Mouse (Mus musculus): ENCODE measurements at regions not wholly inside any gene's neighbourhood (a gene's known extent, or its start where the extent isn't known, plus 50 kb on each side); places are given as distances from the start of the nearest gene placed in this dataset.

DNA sequence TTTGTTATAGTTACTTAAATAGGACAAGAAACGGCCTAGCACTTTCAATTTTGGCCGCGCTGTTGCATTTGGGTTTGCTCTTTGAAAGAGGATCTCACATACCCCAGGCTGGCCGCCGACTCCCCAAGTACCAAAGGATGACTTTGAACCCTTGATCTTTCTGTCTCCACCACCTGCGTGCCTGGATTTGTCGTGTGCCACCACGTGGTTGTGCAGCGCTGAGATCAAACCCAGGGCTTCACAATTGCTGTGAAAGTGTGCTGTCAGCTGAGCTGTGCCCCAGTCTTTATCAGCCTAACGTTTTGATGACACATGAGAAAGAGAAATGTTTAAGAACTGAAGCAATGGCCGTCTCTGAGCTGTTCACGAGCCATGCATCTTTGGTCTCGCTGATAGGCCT, 67.0 kb upstream of the Trp53i11 start:
- Histone ChIP-seq H3K4me2 (ENCODE audit: low read length) (no peak overlapping the region), H3K36me3 (ENCODE audit: control insufficient read depth, insufficient read depth, low read length) (no peaks in the 10 kb centered on the region), H3K27ac (ENCODE audit: low read depth, low read length) (no peak overlapping the region), H3K4me1 (ENCODE audit: control insufficient read depth, insufficient read depth, low read depth, low read length) (peaks cover 15% of the 10 kb centered on the region), H3K9ac (ENCODE audit: low read depth, low read length) (no peak overlapping the region), H3K4me3 (ENCODE audit: low read length) (no peak overlapping the region), H3K9me3 (ENCODE audit: control insufficient read depth, low read length) (no peaks in the 10 kb centered on the region), H3K27me3 (replicated peaks; ENCODE audit: control insufficient read depth, insufficient read depth, low read length) (no peaks in the 10 kb centered on the region)
- no peak for ATAC-seq
- 80% methylated on average over 13 of the region's 13 CpGs for WGBS

DNA sequence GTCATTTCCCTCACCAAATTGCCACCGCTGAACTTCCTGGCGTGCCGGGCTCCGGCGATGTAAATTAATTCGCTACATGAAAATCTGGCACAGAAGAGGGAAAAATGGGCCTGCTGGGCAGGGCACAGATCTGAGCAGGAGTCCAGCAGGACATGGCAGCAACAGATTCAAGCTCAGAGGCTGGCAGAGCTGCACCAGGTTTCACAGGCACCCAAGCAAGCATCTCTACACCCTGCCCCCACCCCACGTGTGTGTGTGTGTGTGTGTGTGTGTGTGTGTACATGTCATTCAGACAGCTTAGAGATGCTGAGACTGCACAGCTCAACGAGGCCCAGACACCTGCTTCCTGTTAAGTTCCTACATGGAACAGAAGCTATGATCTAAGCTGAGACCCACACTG, 68.3 kb upstream of the Trp53i11 start:
- Histone ChIP-seq H3K9me3 (ENCODE audit: control insufficient read depth, low read length) (no peaks in the 10 kb centered on the region), H3K4me3 (ENCODE audit: low read length) (no peak overlapping the region), H3K36me3 (ENCODE audit: control insufficient read depth, insufficient read depth, low read length) (no peaks in the 10 kb centered on the region), H3K4me2 (ENCODE audit: low read length) (no peak overlapping the region), H3K27ac (ENCODE audit: low read depth, low read length) (no peak overlapping the region), H3K4me1 (ENCODE audit: control insufficient read depth, insufficient read depth, low read depth, low read length) (peaks cover 15% of the 10 kb centered on the region), H3K27me3 (replicated peaks; ENCODE audit: control insufficient read depth, insufficient read depth, low read length) (no peaks in the 10 kb centered on the region), H3K9ac (ENCODE audit: low read depth, low read length) (no peak overlapping the region)
- WGBS: 43% methylated on average over 8 of the region's 8 CpGs
- no peak; the same call in 1 of the 2 replicates for ATAC-seq

DNA sequence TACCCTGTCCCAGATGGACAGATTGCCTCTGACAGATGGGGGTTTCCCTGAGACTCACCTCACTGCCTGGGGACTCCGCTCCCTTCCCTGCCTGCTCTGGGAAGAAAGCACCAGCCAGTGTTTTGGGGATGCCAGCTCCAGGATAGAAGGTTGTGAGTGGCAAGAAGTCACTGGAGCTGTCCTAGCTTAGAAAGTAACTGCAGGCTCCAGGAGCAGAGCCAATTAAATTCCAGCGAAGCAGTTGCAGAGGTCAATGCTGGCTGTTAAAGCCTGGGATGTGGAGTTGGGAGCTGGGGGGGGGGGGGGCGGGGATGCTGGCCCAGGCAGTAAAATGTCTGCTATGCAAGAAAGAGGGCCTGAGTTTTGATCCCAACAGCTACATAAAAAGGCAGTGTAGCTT, 69.3 kb upstream of the Prdm11 start:
- Histone ChIP-seq H3K27me3 (replicated peaks; ENCODE audit: control insufficient read depth, insufficient read depth, low read length) (no peaks in the 10 kb centered on the region), H3K9ac (ENCODE audit: low read depth, low read length) (no peak overlapping the region), H3K36me3 (ENCODE audit: control insufficient read depth, insufficient read depth, low read length) (no peaks in the 10 kb centered on the region), H3K4me2 (ENCODE audit: low read length) (no peak overlapping the region), H3K9me3 (ENCODE audit: control insufficient read depth, low read length) (no peaks in the 10 kb centered on the region), H3K4me1 (ENCODE audit: control insufficient read depth, insufficient read depth, low read depth, low read length) (peaks cover 8% of the 10 kb centered on the region; the same call in 1 of the 2 replicates), H3K27ac (ENCODE audit: low read depth, low read length) (no peak overlapping the region), H3K4me3 (ENCODE audit: low read length) (no peak overlapping the region)
- 46% methylated on average over 2 of the region's 3 CpGs for WGBS
- no peak for ATAC-seq

DNA sequence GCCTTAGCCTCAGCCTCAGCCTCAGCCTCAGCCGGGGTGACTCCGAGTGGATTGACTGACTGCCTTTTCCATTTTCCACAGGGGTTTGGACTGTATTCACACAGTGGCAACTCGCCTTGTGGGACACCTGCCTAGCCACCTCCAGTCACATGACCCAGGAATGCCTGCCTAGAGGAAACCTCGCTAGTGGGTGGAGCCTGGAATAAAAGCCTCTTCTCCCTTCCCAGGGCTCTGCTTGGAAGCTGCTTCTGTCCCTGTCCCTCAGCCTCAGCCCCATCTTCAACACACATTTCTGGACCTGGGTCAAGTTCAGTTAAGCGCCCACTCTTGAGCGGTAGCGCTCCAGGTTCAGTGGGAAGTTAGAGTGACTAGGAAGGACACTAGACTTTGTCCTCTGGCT, 68.0 kb upstream of the Prdm11 start:
- ATAC-seq: no peak
- Histone ChIP-seq H3K4me2 (ENCODE audit: low read length) (no peak overlapping the region), H3K9me3 (ENCODE audit: control insufficient read depth, low read length) (no peaks in the 10 kb centered on the region), H3K9ac (ENCODE audit: low read depth, low read length) (no peak overlapping the region), H3K27ac (ENCODE audit: low read depth, low read length) (no peak overlapping the region), H3K4me1 (ENCODE audit: control insufficient read depth, insufficient read depth, low read depth, low read length) (0 out of 2 replicates have a peak, but pooled peaks cover under 1% of the 10 kb centered on the region), H3K27me3 (replicated peaks; ENCODE audit: control insufficient read depth, insufficient read depth, low read length) (no peaks in the 10 kb centered on the region), H3K4me3 (ENCODE audit: low read length) (no peak overlapping the region), H3K36me3 (ENCODE audit: control insufficient read depth, insufficient read depth, low read length) (no peaks in the 10 kb centered on the region)
- 78% methylated on average over 7 of the region's 7 CpGs for WGBS

DNA sequence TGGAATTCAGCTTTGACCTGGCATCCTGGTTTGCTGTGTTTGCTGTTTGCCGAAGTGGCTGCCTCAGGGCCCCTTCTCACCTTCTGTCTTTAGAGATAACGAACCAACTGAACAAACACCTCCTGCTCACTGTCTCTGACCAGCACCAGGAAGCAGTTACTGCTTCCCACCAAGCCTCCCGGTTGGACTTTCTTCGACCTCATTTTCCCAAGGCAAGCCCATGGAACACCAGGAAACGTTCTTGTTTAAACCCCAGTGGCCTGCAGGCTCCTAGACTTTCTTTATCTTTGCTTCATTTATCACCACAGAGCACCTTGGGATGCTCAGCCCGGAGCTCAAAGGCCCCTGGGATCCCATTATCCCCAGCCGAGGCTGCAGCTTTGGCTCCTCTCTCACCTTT, 66.4 kb upstream of the Prdm11 start:
- Histone ChIP-seq H3K9me3 (ENCODE audit: control insufficient read depth, low read length) (no peaks in the 10 kb centered on the region), H3K9ac (ENCODE audit: low read depth, low read length) (no peak overlapping the region), H3K36me3 (ENCODE audit: control insufficient read depth, insufficient read depth, low read length) (no peaks in the 10 kb centered on the region), H3K4me2 (ENCODE audit: low read length) (no peak overlapping the region), H3K27me3 (replicated peaks; ENCODE audit: control insufficient read depth, insufficient read depth, low read length) (no peaks in the 10 kb centered on the region), H3K4me3 (ENCODE audit: low read length) (no peak overlapping the region), H3K27ac (ENCODE audit: low read depth, low read length) (no peak overlapping the region), H3K4me1 (ENCODE audit: control insufficient read depth, insufficient read depth, low read depth, low read length) (no peaks in the 10 kb centered on the region)
- ATAC-seq: no peak
- WGBS: 53% methylated on average over 7 of the region's 7 CpGs

DNA sequence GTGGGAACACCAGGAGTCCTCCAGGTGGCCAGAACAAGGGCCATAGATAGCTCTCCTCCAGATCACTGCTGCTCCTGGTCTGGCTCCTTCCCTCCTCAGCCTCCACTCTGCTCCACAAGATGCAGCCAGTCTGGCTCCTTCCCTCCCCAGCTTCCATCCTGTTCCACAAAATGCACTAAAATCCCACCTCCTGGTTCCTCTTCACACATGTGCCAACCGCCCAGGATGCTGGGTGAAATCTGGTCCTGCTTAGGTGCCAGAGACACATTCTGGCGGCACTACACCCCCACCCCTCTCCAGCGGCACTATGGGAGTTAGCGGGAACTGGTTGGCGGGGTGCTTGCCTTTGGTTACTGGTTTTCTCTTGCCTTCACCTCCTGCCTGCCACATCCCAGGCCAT, 64.9 kb upstream of the Prdm11 start:
- Histone ChIP-seq H3K9ac (ENCODE audit: low read depth, low read length) (no peak overlapping the region), H3K27me3 (replicated peaks; ENCODE audit: control insufficient read depth, insufficient read depth, low read length) (no peaks in the 10 kb centered on the region), H3K4me2 (ENCODE audit: low read length) (no peak overlapping the region), H3K4me3 (ENCODE audit: low read length) (no peak overlapping the region), H3K4me1 (ENCODE audit: control insufficient read depth, insufficient read depth, low read depth, low read length) (no peaks in the 10 kb centered on the region), H3K9me3 (ENCODE audit: control insufficient read depth, low read length) (no peaks in the 10 kb centered on the region), H3K36me3 (ENCODE audit: control insufficient read depth, insufficient read depth, low read length) (no peaks in the 10 kb centered on the region), H3K27ac (ENCODE audit: low read depth, low read length) (no peak overlapping the region)
- ATAC-seq: no peak
- 87% methylated on average over 5 of the region's 5 CpGs for WGBS

DNA sequence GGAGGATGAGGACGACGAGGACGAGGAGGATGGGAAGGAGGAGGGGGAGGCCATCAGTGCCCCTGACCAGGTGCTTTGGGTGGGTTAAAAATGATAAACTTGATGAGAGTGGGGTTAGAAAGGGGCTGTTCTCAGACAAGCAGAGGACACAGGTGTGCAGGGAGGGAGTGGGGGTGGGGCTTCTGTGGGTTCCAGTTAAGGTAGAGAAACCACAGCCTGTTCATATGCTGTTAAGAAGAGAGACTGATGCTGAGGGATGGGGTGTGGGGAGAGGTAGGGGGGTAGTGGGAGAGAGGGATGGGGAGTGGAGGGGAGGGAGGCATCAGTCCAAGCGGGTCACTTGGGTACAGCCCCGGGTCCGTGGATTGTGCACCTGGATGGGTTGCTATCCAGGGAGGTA, 60.6 kb upstream of the Prdm11 start:
- H3K9me3 ChIP-seq (ENCODE audit: control insufficient read depth, low read length): no peaks in the 10 kb centered on the region
- H3K27ac ChIP-seq (ENCODE audit: low read depth, low read length): no peak overlapping the region
- no peak overlapping the region for H3K9ac ChIP-seq (ENCODE audit: low read depth, low read length)
- H3K4me3 ChIP-seq (ENCODE audit: low read length): no peak overlapping the region
- H3K4me1 ChIP-seq (ENCODE audit: control insufficient read depth, insufficient read depth, low read depth, low read length): no peaks in the 10 kb centered on the region
- no peak for ATAC-seq
- H3K27me3 ChIP-seq (replicated peaks; ENCODE audit: control insufficient read depth, insufficient read depth, low read length): no peaks in the 10 kb centered on the region
- WGBS: 64% methylated on average over 6 of the region's 6 CpGs
- no peaks in the 10 kb centered on the region for H3K36me3 ChIP-seq (ENCODE audit: control insufficient read depth, insufficient read depth, low read length)
- H3K4me2 ChIP-seq (ENCODE audit: low read length): no peak overlapping the region

DNA sequence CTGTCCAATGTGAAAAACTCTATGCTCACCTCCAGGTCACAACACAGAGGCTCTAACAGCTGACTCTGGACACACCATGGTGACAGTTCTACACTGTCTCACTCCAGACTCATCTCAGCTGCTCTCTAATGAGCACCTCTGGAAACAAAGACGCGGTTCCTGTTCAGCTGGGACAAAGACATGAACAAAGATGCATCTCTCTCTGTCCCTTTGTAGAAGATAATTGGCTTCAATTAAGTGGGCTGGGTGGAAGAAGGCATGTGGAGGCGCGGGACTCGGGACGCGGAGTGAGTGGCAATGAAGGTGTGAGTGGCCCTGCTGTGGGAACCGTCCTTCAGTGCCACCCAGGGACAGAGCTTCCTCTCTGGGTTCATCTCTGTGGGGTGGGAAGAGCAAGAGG, 56.0 kb upstream of the Prdm11 start:
- Histone ChIP-seq H3K4me3 (ENCODE audit: low read length) (no peak overlapping the region), H3K4me2 (ENCODE audit: low read length) (no peak overlapping the region), H3K27me3 (replicated peaks; ENCODE audit: control insufficient read depth, insufficient read depth, low read length) (no peaks in the 10 kb centered on the region), H3K27ac (ENCODE audit: low read depth, low read length) (no peak overlapping the region), H3K9ac (ENCODE audit: low read depth, low read length) (no peak overlapping the region), H3K9me3 (ENCODE audit: control insufficient read depth, low read length) (no peaks in the 10 kb centered on the region), H3K4me1 (ENCODE audit: control insufficient read depth, insufficient read depth, low read depth, low read length) (peaks cover 3% of the 10 kb centered on the region; the same call in 1 of the 2 replicates), H3K36me3 (ENCODE audit: control insufficient read depth, insufficient read depth, low read length) (no peaks in the 10 kb centered on the region)
- 66% methylated on average over 8 of the region's 8 CpGs for WGBS
- ATAC-seq: no peak

DNA sequence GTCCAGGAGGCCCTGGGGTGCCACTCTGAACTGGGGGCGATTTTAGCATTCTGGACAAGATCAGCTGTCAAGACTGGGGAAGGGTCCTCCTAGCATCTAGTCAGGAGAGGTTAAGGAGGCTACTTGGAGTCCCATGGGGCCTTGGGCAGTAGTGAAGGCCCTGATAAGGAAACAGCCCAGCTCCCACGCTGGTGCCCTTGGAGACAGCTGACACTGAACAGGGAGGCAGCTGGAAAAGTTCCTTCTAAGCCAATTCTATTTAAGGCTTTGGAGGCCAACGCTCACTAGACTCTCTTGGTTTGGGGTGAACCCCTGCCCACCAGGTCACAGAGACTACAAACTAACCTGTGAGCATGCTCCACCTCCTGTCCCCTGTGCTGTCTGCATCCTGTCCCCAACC, 53.8 kb upstream of the Prdm11 start:
- 57% methylated on average over 3 of the region's 3 CpGs for WGBS
- Histone ChIP-seq H3K36me3 (ENCODE audit: control insufficient read depth, insufficient read depth, low read length) (no peaks in the 10 kb centered on the region), H3K9ac (ENCODE audit: low read depth, low read length) (no peak overlapping the region), H3K27ac (ENCODE audit: low read depth, low read length) (no peak overlapping the region), H3K4me2 (ENCODE audit: low read length) (no peak overlapping the region), H3K4me1 (ENCODE audit: control insufficient read depth, insufficient read depth, low read depth, low read length) (peaks cover 3% of the 10 kb centered on the region; the same call in 1 of the 2 replicates), H3K27me3 (replicated peaks; ENCODE audit: control insufficient read depth, insufficient read depth, low read length) (no peaks in the 10 kb centered on the region), H3K4me3 (ENCODE audit: low read length) (no peak overlapping the region), H3K9me3 (ENCODE audit: control insufficient read depth, low read length) (no peaks in the 10 kb centered on the region)
- ATAC-seq: no peak

DNA sequence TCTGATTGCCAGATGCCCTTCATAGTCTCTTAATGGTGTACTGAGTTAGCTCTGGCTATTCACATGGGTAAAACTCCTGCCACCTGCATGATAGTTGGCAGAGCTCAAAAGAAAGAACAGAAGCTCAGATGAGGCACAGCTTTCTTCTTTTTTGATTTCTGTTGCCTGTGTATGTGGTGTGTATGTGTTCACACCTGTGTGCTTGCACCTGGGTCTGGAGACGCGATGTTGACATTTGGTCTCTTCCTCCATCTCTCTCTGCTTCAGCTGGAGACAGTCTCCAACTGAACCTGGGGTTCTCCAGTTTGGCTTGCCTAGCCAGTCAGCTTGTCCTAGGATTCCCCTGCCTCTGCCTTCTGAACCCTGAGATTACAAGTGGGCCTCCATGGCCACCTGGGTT, 51.0 kb upstream of the Prdm11 start:
- no peak overlapping the region for H3K27ac ChIP-seq (ENCODE audit: low read depth, low read length)

More for the DNA sequence above, 51.0 kb upstream of the Prdm11 start:
- H3K9ac ChIP-seq (ENCODE audit: low read depth, low read length): no peak overlapping the region
- H3K4me2 ChIP-seq (ENCODE audit: low read length): no peak overlapping the region
- WGBS: 94% methylated on average over 2 of the region's 2 CpGs
- ATAC-seq: no peak
- no peaks in the 10 kb centered on the region for H3K9me3 ChIP-seq (ENCODE audit: control insufficient read depth, low read length)
- H3K4me1 ChIP-seq (ENCODE audit: control insufficient read depth, insufficient read depth, low read depth, low read length): peaks cover 3% of the 10 kb centered on the region; the same call in 1 of the 2 replicates
- no peak overlapping the region for H3K4me3 ChIP-seq (ENCODE audit: low read length)
- H3K36me3 ChIP-seq (ENCODE audit: control insufficient read depth, insufficient read depth, low read length): no peaks in the 10 kb centered on the region
- H3K27me3 ChIP-seq (replicated peaks; ENCODE audit: control insufficient read depth, insufficient read depth, low read length): no peaks in the 10 kb centered on the region

Data from hindbrain, embryonic 16.5 days (tissue).